In the genomic region with DNA sequence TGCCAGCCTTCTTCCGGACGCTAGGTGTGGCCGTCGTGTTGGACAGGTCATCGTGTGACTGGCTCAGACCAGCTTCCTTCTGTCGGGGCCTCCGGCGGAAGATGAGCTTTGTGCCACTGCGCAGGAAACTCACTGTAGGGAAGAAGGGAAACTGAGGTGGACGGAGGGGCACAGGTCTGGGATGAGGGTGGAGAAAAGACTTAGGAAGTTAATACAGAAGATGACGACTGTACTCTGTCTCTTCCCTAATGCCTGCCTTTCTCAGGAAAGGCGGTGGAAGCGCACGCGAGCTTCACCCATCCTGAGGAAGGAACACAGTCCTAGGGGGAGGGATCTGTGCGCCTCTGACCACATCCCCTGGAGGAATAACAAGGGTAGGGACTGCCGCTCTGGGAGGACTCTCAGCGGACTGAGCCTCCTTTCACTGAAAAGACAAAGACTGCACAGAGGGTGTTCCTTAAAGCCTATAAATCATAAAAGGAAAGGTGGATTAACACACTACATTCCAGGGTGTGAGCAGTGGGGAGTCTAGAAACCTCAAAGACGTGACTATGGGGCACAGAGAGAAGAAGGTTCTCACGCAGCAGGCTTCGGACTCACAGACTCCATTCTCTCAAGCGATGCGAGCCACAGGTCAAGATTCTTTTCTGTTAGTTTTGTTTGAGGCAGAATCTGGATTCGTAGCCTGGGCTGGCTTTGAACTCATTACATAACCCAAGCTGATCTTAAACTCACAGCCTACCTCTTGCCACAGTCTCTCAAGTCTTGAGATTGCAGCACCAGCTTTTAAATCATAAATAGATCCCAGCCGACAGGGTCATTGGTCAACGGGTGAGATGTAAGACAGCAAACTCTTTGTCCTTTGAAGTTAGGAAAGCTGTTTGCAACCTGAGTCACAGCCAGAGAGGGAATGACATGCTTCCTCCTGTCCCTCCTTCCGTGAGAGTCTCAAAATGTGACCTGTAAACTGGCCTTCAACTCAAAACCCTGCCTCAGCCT, we compare ENCODE assay signal across 8 mouse cellular contexts. TPM values are rescaled to one million over a fixed set of nuclear protein-coding genes. Genes with fewer than 3 reads are reported as not detected.
A peak's percentile ranks its signal among the peaks of the same experiment; 100 is the strongest.
DNase-seq lines count a peak whose midpoint lies in the region; ATAC-seq lines count a peak whose summit lies in the region.

No protein-coding gene starts in this region.

- intact Hi-C loops in left cerebral cortex, postnatal 25 days (cut with DNase I) = no loop called here

- ATAC-seq in erythroblast, adult 5-6 weeks (replicated peaks; ENCODE audit: low FRiP score, poor library complexity, severe bottlenecking) = no peak
- no peak for ATAC-seq in CD4-positive, CD25-positive, alpha-beta regulatory T cell, adult 4 months

- DNase-seq in embryo, embryonic 10 days (ENCODE audit: low spot score) = peak; percentile 63
- peak; percentile 57 to 84 for DNase-seq in heart, adult 18-20 months
- DNase-seq in kidney, adult 9 months = peak; percentile 60
- DNase-seq in lung, postnatal 25 days (ENCODE audit: low spot score) = peak; percentile 60
- no peak for DNase-seq in adipocyte (ENCODE audit: low spot score)
- DNase-seq in left cerebral cortex, postnatal 25 days (ENCODE audit: low spot score in 2 of 2) = no peak

RNA-seq across cellular contexts. Expression of a gene that starts 6.0 kb away (rescaled TPM):
- total RNA-seq in heart, adult 18-20 months (2021) = 1 to 10 TPM; 8.1 TPM
- 2.5 and 4.6 TPM in 2 replicates for total RNA-seq in erythroblast, adult 5-6 weeks (2015; ENCODE audit: low replicate concordance)
- total RNA-seq in erythroblast, adult 5-6 weeks (2017; ENCODE audit: low replicate concordance) = 8.4 and 14.6 TPM in 2 replicates
- polyA plus RNA-seq in CD4-positive, CD25-positive, alpha-beta regulatory T cell, adult 4 months (2017; shearing (Covaris generic)) = 10 to 100 TPM; 20.0 to 23.4 TPM
- 10 to 100 TPM; 28.4 to 28.6 TPM for total RNA-seq in left cerebral cortex, postnatal 25 days (2021)

RNA-seq across cellular contexts. Expression of a gene that starts 8.7 kb away (rescaled TPM):
- total RNA-seq in heart, adult 18-20 months (2021) = 10 to 100 TPM; 13.7 to 19.6 TPM
- total RNA-seq in erythroblast, adult 5-6 weeks (2015; ENCODE audit: low replicate concordance) = 13.4 and 16.3 TPM in 2 replicates
- total RNA-seq in erythroblast, adult 5-6 weeks (2017; ENCODE audit: low replicate concordance) = 14.1 and 17.0 TPM in 2 replicates
- polyA plus RNA-seq in CD4-positive, CD25-positive, alpha-beta regulatory T cell, adult 4 months (2017; shearing (Covaris generic)) = 1 to 10 TPM; 3.2 to 3.6 TPM
- 100 to 1,000 TPM; 207 to 225 TPM for total RNA-seq in left cerebral cortex, postnatal 25 days (2021)

RNA-seq across cellular contexts. Expression of a gene that starts 14.4 kb away (rescaled TPM):
- total RNA-seq in heart, adult 18-20 months (2021) = 10 to 100 TPM; 17.8 to 18.2 TPM
- 9.2 and 17.1 TPM in 2 replicates for total RNA-seq in erythroblast, adult 5-6 weeks (2015; ENCODE audit: low replicate concordance)
- 4.9 and 5.7 TPM in 2 replicates for total RNA-seq in erythroblast, adult 5-6 weeks (2017; ENCODE audit: low replicate concordance)
- 10 to 100 TPM; 15.7 to 16.0 TPM for polyA plus RNA-seq in CD4-positive, CD25-positive, alpha-beta regulatory T cell, adult 4 months (2017; shearing (Covaris generic))
- 10 to 100 TPM; 12.5 to 13.8 TPM for total RNA-seq in left cerebral cortex, postnatal 25 days (2021)

RNA-seq across cellular contexts. Expression of a gene that starts 23.0 kb away (rescaled TPM):
- under 1 TPM; 0.30 to 0.85 TPM for total RNA-seq in heart, adult 18-20 months (2021)
- 20.8 and 24.2 TPM in 2 replicates for total RNA-seq in erythroblast, adult 5-6 weeks (2015; ENCODE audit: low replicate concordance)
- 18.1 and 18.8 TPM in 2 replicates for total RNA-seq in erythroblast, adult 5-6 weeks (2017; ENCODE audit: low replicate concordance)
- not detected for polyA plus RNA-seq in CD4-positive, CD25-positive, alpha-beta regulatory T cell, adult 4 months (2017; shearing (Covaris generic))
- 10 to 100 TPM; 60.5 to 61.6 TPM for total RNA-seq in left cerebral cortex, postnatal 25 days (2021)

RNA-seq across cellular contexts. Expression of a gene that starts 23.1 kb away (rescaled TPM):
- 10 to 100 TPM; 10.7 TPM for total RNA-seq in heart, adult 18-20 months (2021)
- 45.2 and 69.0 TPM in 2 replicates for total RNA-seq in erythroblast, adult 5-6 weeks (2015; ENCODE audit: low replicate concordance)
- total RNA-seq in erythroblast, adult 5-6 weeks (2017; ENCODE audit: low replicate concordance) = 159 and 219 TPM in 2 replicates
- 10 to 100 TPM; 11.3 to 14.7 TPM for polyA plus RNA-seq in CD4-positive, CD25-positive, alpha-beta regulatory T cell, adult 4 months (2017; shearing (Covaris generic))
- 10 to 100 TPM; 56.6 to 56.8 TPM for total RNA-seq in left cerebral cortex, postnatal 25 days (2021)

Comparison
In these comparisons a context has a peak if more than half of its experiments do, and no peak if none do; other contexts are left out.
1. DNase-seq: peak in embryo, embryonic 10 days (single experiment), heart, adult 18-20 months (2 of 2), kidney, adult 9 months (single experiment) and lung, postnatal 25 days (single experiment); none in adipocyte (single experiment) and left cerebral cortex, postnatal 25 days (0 of 2).
2. RNA of a gene that starts 8.7 kb away (total RNA-seq): 207 to 225 TPM in left cerebral cortex, postnatal 25 days; 13.7 to 19.6 TPM in heart, adult 18-20 months and 13.4 to 17.0 TPM in erythroblast, adult 5-6 weeks; every median in the first group is over 10 times any median in the second.